9 mouse cellular contexts compared by ENCODE assay signal in the genomic region with DNA sequence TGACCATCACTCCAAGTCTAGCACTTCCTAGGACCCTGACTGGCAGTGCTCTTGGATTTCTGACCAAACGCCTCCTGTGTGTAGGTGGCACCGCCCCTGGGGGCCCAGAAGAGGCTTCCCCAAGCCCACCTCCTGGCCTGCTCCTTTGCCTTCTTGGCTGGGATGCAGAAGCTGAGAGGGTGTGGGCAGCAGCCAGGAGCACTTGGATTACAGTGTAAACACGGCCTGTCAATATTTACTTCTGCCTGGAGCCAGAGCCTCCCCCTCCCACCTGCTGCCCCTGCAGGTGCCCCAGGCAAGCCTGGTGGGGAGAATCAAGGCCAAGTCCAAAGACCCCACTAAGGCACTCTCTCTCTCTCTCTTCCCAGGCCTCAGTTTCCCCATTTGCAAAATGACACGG. TPM values are rescaled to one million over a fixed set of nuclear protein-coding genes. Genes with fewer than 3 reads are reported as not detected.
DNase-seq lines count a peak whose midpoint lies in the region; ATAC-seq and TF ChIP-seq lines count a peak whose summit lies in the region.
"Had no signal": no experiment of that assay in that cellular context is flagged by ENCODE, and none has a peak within 500 bp of the region (broad histone marks: within the 10 kb centered on the region; RNA-seq: fewer than 3 reads in every experiment).

No protein-coding gene starts in this region.

- TF ChIP-seq CTCF in hindbrain, postnatal 0 days (IDR thresholded peaks at IDR 0.05; ENCODE audit: low read depth) = no peak

- H3K9ac ChIP-seq in hindbrain, embryonic 12.5 days = no peak overlapping the region
- no peak overlapping the region for H3K9ac ChIP-seq in hindbrain, postnatal 0 days (replicated peaks; ENCODE audit: low read length)
- no peak overlapping the region for H3K9ac ChIP-seq in intestine, embryonic 14.5 days (ENCODE audit: low read length)
- no peak overlapping the region for H3K9ac ChIP-seq in hindbrain, embryonic 16.5 days (ENCODE audit: low read depth, low read length)

- DNase-seq in hindbrain, postnatal 0 days (ENCODE audit: low spot score) = no peak
- DNase-seq in intestine, embryonic 14.5 days (ENCODE audit: low spot score) = no peak
- peak; percentile 71 to 73 for DNase-seq in kidney, postnatal 36 days
- DNase-seq in lung, postnatal 14 days = peak; percentile 77
- DNase-seq in c-Kit-positive CD71-positive TER-119-positive erythroid progenitor cells, embryonic 14.5 days (ENCODE audit: low spot score) = no peak
- DNase-seq: retina, postnatal 1 day had no signal

- WGBS in hindbrain, embryonic 12.5 days = 68% methylated on average over 4 of the region's 4 CpGs
- 71% methylated on average over 4 of the region's 4 CpGs for WGBS in hindbrain, postnatal 0 days
- WGBS in intestine, embryonic 14.5 days = 22% methylated on average over 4 of the region's 4 CpGs
- WGBS in hindbrain, embryonic 16.5 days = 73% methylated on average over 4 of the region's 4 CpGs

- peaks cover 69% of the 10 kb centered on the region for H3K4me1 ChIP-seq in hindbrain, embryonic 12.5 days
- peaks cover 40% of the 10 kb centered on the region for H3K4me1 ChIP-seq in hindbrain, postnatal 0 days (ENCODE audit: insufficient read depth, low read length)
- H3K4me1 ChIP-seq in intestine, embryonic 14.5 days (replicated peaks; ENCODE audit: control insufficient read depth, insufficient read depth, low read length) = peaks cover 70% of the 10 kb centered on the region
- H3K4me1 ChIP-seq in hindbrain, embryonic 16.5 days (ENCODE audit: control insufficient read depth, insufficient read depth, low read depth, low read length) = peaks cover 43% of the 10 kb centered on the region

- peak overlapping the region; percentile 71; the same call in 1 of the 2 replicates for H3K27ac ChIP-seq in hindbrain, embryonic 12.5 days
- no peak overlapping the region for H3K27ac ChIP-seq in hindbrain, postnatal 0 days
- peak overlapping the region; percentile 38; the same call in 1 of the 2 replicates for H3K27ac ChIP-seq in intestine, embryonic 14.5 days (ENCODE audit: low read depth)
- no peak overlapping the region; the same call in 1 of the 2 replicates for H3K27ac ChIP-seq in hindbrain, embryonic 16.5 days (ENCODE audit: low read depth, low read length)

- H3K4me2 ChIP-seq in hindbrain, embryonic 12.5 days (replicated peaks) = no peak overlapping the region
- H3K4me2 ChIP-seq in hindbrain, postnatal 0 days (ENCODE audit: low read depth, low read length) = no peak overlapping the region
- no peak overlapping the region for H3K4me2 ChIP-seq in intestine, embryonic 14.5 days (ENCODE audit: low read length)
- no peak overlapping the region for H3K4me2 ChIP-seq in hindbrain, embryonic 16.5 days (ENCODE audit: low read length)

- H3K9me3 ChIP-seq in hindbrain, embryonic 12.5 days (replicated peaks) = no peaks in the 10 kb centered on the region
- no peaks in the 10 kb centered on the region for H3K9me3 ChIP-seq in hindbrain, postnatal 0 days (ENCODE audit: low read length)
- no peaks in the 10 kb centered on the region for H3K9me3 ChIP-seq in intestine, embryonic 14.5 days (ENCODE audit: control insufficient read depth, low read length)
- H3K9me3 ChIP-seq in hindbrain, embryonic 16.5 days (ENCODE audit: control insufficient read depth, low read length) = no peaks in the 10 kb centered on the region

- H3K36me3 ChIP-seq in hindbrain, embryonic 12.5 days = no peaks in the 10 kb centered on the region
- H3K36me3 ChIP-seq in hindbrain, postnatal 0 days (ENCODE audit: insufficient read depth, low read length) = no peaks in the 10 kb centered on the region
- no peaks in the 10 kb centered on the region for H3K36me3 ChIP-seq in intestine, embryonic 14.5 days (ENCODE audit: control insufficient read depth, insufficient read depth, low read length)
- H3K36me3 ChIP-seq in hindbrain, embryonic 16.5 days (ENCODE audit: control insufficient read depth, insufficient read depth, low read length) = no peaks in the 10 kb centered on the region

- no peaks in the 10 kb centered on the region for H3K27me3 ChIP-seq in hindbrain, embryonic 12.5 days
- H3K27me3 ChIP-seq in hindbrain, postnatal 0 days (ENCODE audit: insufficient read depth, low read length) = no peaks in the 10 kb centered on the region
- no peaks in the 10 kb centered on the region for H3K27me3 ChIP-seq in intestine, embryonic 14.5 days (replicated peaks; ENCODE audit: control insufficient read depth, insufficient read depth, low read length)
- H3K27me3 ChIP-seq in hindbrain, embryonic 16.5 days (replicated peaks; ENCODE audit: control insufficient read depth, insufficient read depth, low read length) = no peaks in the 10 kb centered on the region

- ATAC-seq in hindbrain, embryonic 12.5 days (ENCODE audit: low FRiP score) = no peak
- ATAC-seq in hindbrain, postnatal 0 days = no peak
- no peak for ATAC-seq in intestine, embryonic 14.5 days (replicated peaks; ENCODE audit: low FRiP score, low TSS enrichment, low read depth)
- no peak for ATAC-seq in granulocyte monocyte progenitor cell, adult 5-6 weeks (replicated peaks; ENCODE audit: poor library complexity, severe bottlenecking)
- ATAC-seq in hindbrain, embryonic 16.5 days = no peak

- no peak overlapping the region for H3K4me3 ChIP-seq in hindbrain, embryonic 12.5 days
- no peak overlapping the region for H3K4me3 ChIP-seq in hindbrain, postnatal 0 days (ENCODE audit: low read length)
- no peak overlapping the region for H3K4me3 ChIP-seq in intestine, embryonic 14.5 days (ENCODE audit: low read depth, low read length)
- H3K4me3 ChIP-seq in hindbrain, embryonic 16.5 days (ENCODE audit: low read length) = no peak overlapping the region

RNA-seq across cellular contexts. Expression of a gene that starts 5.2 kb away (rescaled TPM):
- polyA plus RNA-seq in hindbrain, embryonic 12.5 days (2016; fragmentation: Nextera tagmentation; extraction: Ambion mirVana) = 20.1 and 38.1 TPM in 2 replicates
- total RNA-seq in hindbrain, postnatal 0 days (2014; rRNA removed) = 40.0 and 43.8 TPM in 2 replicates
- 23.0 and 23.4 TPM in 2 replicates for polyA plus RNA-seq in hindbrain, postnatal 0 days (2015; fragmentation: Nextera tagmentation; extraction: Ambion mirVana)
- polyA plus RNA-seq in intestine, embryonic 14.5 days (2014; fragmentation: Nextera tagmentation; extraction: Ambion mirVana) = 94.2 and 96.9 TPM in 2 replicates
- total RNA-seq in granulocyte monocyte progenitor cell, adult 5-6 weeks (2014; fragmentation: Nextera tagmentation) = 8.4 and 12.3 TPM in 2 replicates
- total RNA-seq in granulocyte monocyte progenitor cell, adult 5-6 weeks (2017) = 3.7 and 4.8 TPM in 2 replicates
- 18.5 and 29.8 TPM in 2 replicates for polyA plus RNA-seq in hindbrain, embryonic 16.5 days (2015; fragmentation: Nextera tagmentation; extraction: Ambion mirVana)

Comparison
In these comparisons a context has a peak if more than half of its experiments do, and no peak if none do; other contexts are left out.
1. H3K27ac ChIP-seq: peak in hindbrain, embryonic 12.5 days (single experiment) and intestine, embryonic 14.5 days (single experiment); none in hindbrain, postnatal 0 days (single experiment) and hindbrain, embryonic 16.5 days (single experiment).
2. DNase-seq: peak in kidney, postnatal 36 days (2 of 2) and lung, postnatal 14 days (single experiment); none in hindbrain, postnatal 0 days (single experiment), intestine, embryonic 14.5 days (single experiment) and c-Kit-positive CD71-positive TER-119-positive erythroid progenitor cells, embryonic 14.5 days (single experiment).